Mouse (Mus musculus) MEL (cell line): ENCODE measurements around the gene Hoxb1. TPM values are rescaled to one million over a fixed set of nuclear protein-coding genes. Genes with fewer than 3 reads are reported as not detected.

Experiments
- DNase-seq: peaks from one replicate; pipeline ENCODE4 v3.0.0; 2011; ENCODE audit warnings: low read depth, low spot score
- H3K27ac ChIP-seq: 2 replicates; pipeline ENCODE4 v1.5.1; 2012; ENCODE audit warnings: low read depth, mild to moderate bottlenecking, control low read depth, low read length, moderate library complexity; ENCODE audit not compliant: control insufficient read depth
- H3K27me3 ChIP-seq, 2 experiments: fragments of 150-350 bp in 1 of 2; sonication (generic) in 1 of 2; 2 replicates each; pipeline ENCODE4 v1.6.1; 2012; ENCODE audit warnings: low read length in 2 of 2, mild to moderate bottlenecking in 2 of 2, improper control_type of control experiment in 1 of 2, moderate library complexity in 1 of 2; ENCODE audit not compliant: insufficient read depth in 2 of 2, control insufficient read depth in 1 of 2
- H3K36me3 ChIP-seq, 2 experiments: 2 replicates each; pipeline ENCODE4 v1.6.1; 2012 to 2014; ENCODE audit warnings: low read length in 2 of 2, improper control_type of control experiment in 1 of 2, inconsistent platforms in 1 of 2, mild to moderate bottlenecking in 1 of 2; ENCODE audit not compliant: insufficient read depth in 2 of 2, control insufficient read depth in 1 of 2
- H3K4me1 ChIP-seq, 2 experiments: fragments of 150-350 bp in 1 of 2; sonication (generic) in 1 of 2; 2 replicates each; pipeline ENCODE4 v1.6.1; 2012; ENCODE audit warnings: low read length in 2 of 2, improper control_type of control experiment in 1 of 2, mild to moderate bottlenecking in 1 of 2; ENCODE audit not compliant: insufficient read depth in 2 of 2, control insufficient read depth in 1 of 2
- H3K4me3 ChIP-seq, 2 experiments: fragments of 150-350 bp in 1 of 2; sonication (generic) in 1 of 2; 2 replicates each; pipeline ENCODE4 v1.5.1; 2012; ENCODE audit warnings: low read depth in 2 of 2, low read length in 2 of 2, mild to moderate bottlenecking in 2 of 2, moderate library complexity in 2 of 2, control low read depth in 1 of 2, improper control_type of control experiment in 1 of 2; ENCODE audit not compliant: control insufficient read depth in 1 of 2, insufficient read depth in 1 of 2
- H3K79me2 ChIP-seq: 2 replicates; pipeline ENCODE4 v1.6.1; 2012; ENCODE audit warnings: mild to moderate bottlenecking, low read length, moderate library complexity; ENCODE audit not compliant: control insufficient read depth, poor library complexity, insufficient read depth
- H3K9ac ChIP-seq: 2 replicates; pipeline ENCODE4 v1.6.1; 2012; ENCODE audit warnings: low read depth, mild to moderate bottlenecking, control low read depth, low read length, moderate library complexity; ENCODE audit not compliant: control insufficient read depth, poor library complexity, severe bottlenecking
- H3K9me3 ChIP-seq: fragments of 150-350 bp; sonication (generic); replicated peaks from 2 replicates; pipeline ENCODE4 v1.6.1; 2012; ENCODE audit warnings: mild to moderate bottlenecking, low read length, improper control_type of control experiment, moderate library complexity; ENCODE audit not compliant: insufficient read depth
- BHLHE40 ChIP-seq: IDR thresholded peaks from 2 replicates; pipeline ENCODE4 v1.6.1; 2012; ENCODE audit warnings: low read depth, mild to moderate bottlenecking, inconsistent platforms, low read length, improper control_type of control experiment, borderline replicate concordance
- E2F4 ChIP-seq: IDR thresholded peaks from 2 replicates; pipeline ENCODE4 v1.6.1; 2011; ENCODE audit warnings: low read depth, low read length, improper control_type of control experiment, borderline replicate concordance
- ELF1 ChIP-seq: IDR thresholded peaks from 2 replicates; pipeline ENCODE4 v1.6.1; 2014; ENCODE audit warnings: low read depth, mild to moderate bottlenecking, inconsistent platforms, low read length, improper control_type of control experiment, moderate library complexity
- GATA1 ChIP-seq: IDR thresholded peaks from 2 replicates; pipeline ENCODE4 v1.6.1; 2011; ENCODE audit warnings: low read depth, low read length, improper control_type of control experiment
- JUND ChIP-seq: IDR thresholded peaks from 2 replicates; pipeline ENCODE4 v1.6.1; 2011; ENCODE audit warnings: low read depth, mild to moderate bottlenecking, improper control_type of control experiment, low read length
- KAT2A ChIP-seq: conservative IDR thresholded peaks from 2 replicates; pipeline ENCODE4 v1.6.1; 2012; ENCODE audit warnings: low read depth, low read length, improper control_type of control experiment, inconsistent platforms
- MAFK ChIP-seq: IDR thresholded peaks from 2 replicates; pipeline ENCODE4 v1.6.1; 2011; ENCODE audit warnings: low read depth, mild to moderate bottlenecking, low read length, improper control_type of control experiment, borderline replicate concordance
- MAX ChIP-seq: IDR thresholded peaks from 2 replicates; pipeline ENCODE4 v1.6.1; 2011; ENCODE audit warnings: low read length, improper control_type of control experiment
- MYB ChIP-seq: IDR thresholded peaks from 2 replicates; pipeline ENCODE4 v1.6.1; 2011; ENCODE audit warnings: mild to moderate bottlenecking, low read depth, low read length, improper control_type of control experiment
- MYC ChIP-seq: IDR thresholded peaks from 2 replicates; pipeline ENCODE4 v1.6.1; 2011; ENCODE audit warnings: low read depth, mild to moderate bottlenecking, low read length, improper control_type of control experiment, moderate library complexity
- NELFE ChIP-seq: IDR thresholded peaks from 2 replicates; pipeline ENCODE4 v1.6.1; 2011; ENCODE audit warnings: low read depth, low read length, improper control_type of control experiment
- NRF1 ChIP-seq: IDR thresholded peaks from 2 replicates; pipeline ENCODE4 v1.6.1; 2014; ENCODE audit warnings: low read depth, mild to moderate bottlenecking, inconsistent platforms, low read length, improper control_type of control experiment, moderate library complexity; ENCODE audit not compliant: poor library complexity, insufficient read depth, severe bottlenecking
- POLR2A ChIP-seq, 2 experiments: IDR thresholded peaks; 2 replicates each; pipeline ENCODE4 v1.6.1; 2011 to 2012; ENCODE audit warnings: low read length in 2 of 2, mild to moderate bottlenecking in 2 of 2, control low read depth in 1 of 2, improper control_type of control experiment in 1 of 2, low read depth in 1 of 2, moderate library complexity in 1 of 2; ENCODE audit not compliant: control insufficient read depth in 1 of 2, insufficient read depth in 1 of 2, poor library complexity in 1 of 2
- POLR2AphosphoS2 ChIP-seq: IDR thresholded peaks from 2 replicates; pipeline ENCODE4 v1.6.1; 2011; ENCODE audit warnings: low read length, improper control_type of control experiment
- RAD21 ChIP-seq: IDR thresholded peaks from 2 replicates; pipeline ENCODE4 v1.6.1; 2011; ENCODE audit warnings: mild to moderate bottlenecking, low read depth, low read length, improper control_type of control experiment
- RCOR1 ChIP-seq: IDR thresholded peaks from 2 replicates; pipeline ENCODE4 v1.6.1; 2012; ENCODE audit warnings: low read depth, mild to moderate bottlenecking, inconsistent platforms, low read length, improper control_type of control experiment
- SMC3 ChIP-seq: IDR thresholded peaks from 2 replicates; pipeline ENCODE4 v1.6.1; 2011; ENCODE audit warnings: low read depth, low read length, improper control_type of control experiment
- TAL1 ChIP-seq: IDR thresholded peaks from 2 replicates; pipeline ENCODE4 v1.6.1; 2012; ENCODE audit warnings: mild to moderate bottlenecking, inconsistent platforms, low read length, moderate library complexity, mixed read lengths
- TBP ChIP-seq: IDR thresholded peaks from 2 replicates; pipeline ENCODE4 v1.8.0; 2011; ENCODE audit warnings: low read depth, low read length, improper control_type of control experiment
- ZMIZ1 ChIP-seq: IDR thresholded peaks from 2 replicates; pipeline ENCODE4 v1.6.1; 2012; ENCODE audit warnings: low read depth, mild to moderate bottlenecking, inconsistent platforms, low read length, improper control_type of control experiment, moderate library complexity
- polyA plus RNA-seq, 2 experiments: library from polyadenylated mRNA; stranded (reverse) in 1 of 2; unstranded in 1 of 2; fragments of >175 nt in 1 of 2; fragments of >200 nt in 1 of 2; gene quantifications; 2 replicates each; pipeline versions ENCODE4 v1.2.1 to v1.2.4; 2012; ENCODE audit warnings: low replicate concordance in 2 of 2, low read depth in 1 of 2; ENCODE audit not compliant: insufficient read length in 2 of 2, insufficient read depth in 1 of 2, missing spikeins in 1 of 2
- total RNA-seq: library from RNA; depleted of rRNA; stranded (reverse); fragments of 300-350 nt; gene quantifications from 2 replicates; pipeline ENCODE4 v1.2.3, GENCODE M21; 2012; rRNA removed

Gene Hoxb1
- total RNA-seq (not detected in 2 replicates), polyA plus RNA-seq (not detected)

- H3K4me1 ChIP-seq: no peaks in the 10 kb centered on the region
- no peak within 1 kb of the TSS for H3K9ac ChIP-seq
- H3K79me2 ChIP-seq: no peaks in the 10 kb centered on the region
- no peaks in the 10 kb centered on the region for H3K36me3 ChIP-seq
- no peak for DNase-seq
- no peak within 1 kb of the TSS for H3K4me3 ChIP-seq
- no peaks in the 10 kb centered on the region for H3K9me3 ChIP-seq
- H3K27me3 ChIP-seq: peaks cover 2 to 9% of the 10 kb centered on the region in 2 experiments; a peak in 3 of 4 replicates
- no peak for TF ChIP-seq SMC3
- no peak for TF ChIP-seq NRF1
- no peak for TF ChIP-seq GATA1
- no peak for TF ChIP-seq KAT2A
- no peak for TF ChIP-seq NELFE
- no peak for TF ChIP-seq MAFK
- TF ChIP-seq RAD21: no peak
- TF ChIP-seq RCOR1: no peak
- TF ChIP-seq POLR2AphosphoS2: no peak
- no peak for TF ChIP-seq MYC
- no peak within 1 kb of the TSS for H3K27ac ChIP-seq
Measured at GRCm38 (mm10) chr11:96365441-96366091, at the start of gene Hoxb1. TSS of gene Hoxb1 (plus strand) at chr11:96365752.

- no peak for DNase-seq
- H3K79me2 ChIP-seq: no peaks in the 10 kb centered on the region
- no peaks in the 10 kb centered on the region for H3K36me3 ChIP-seq
- H3K4me1 ChIP-seq: no peaks in the 10 kb centered on the region
- no peak overlapping the region for H3K4me3 ChIP-seq
- no peaks in the 10 kb centered on the region for H3K9me3 ChIP-seq
- TF ChIP-seq POLR2A (IDR thresholded peaks at IDR 0.05; ENCODE audit: control insufficient read depth in 1 of 2, insufficient read depth in 1 of 2, low read depth in 1 of 2, low read length in 2 of 2, poor library complexity in 1 of 2): no peak
- TF ChIP-seq NRF1: no peak
- TF ChIP-seq BHLHE40: no peak
- no peak for TF ChIP-seq ELF1
- TF ChIP-seq MAX: no peak
- no peak for TF ChIP-seq ZMIZ1
- no peak for TF ChIP-seq E2F4
- TF ChIP-seq JUND: no peak
- TF ChIP-seq POLR2AphosphoS2: no peak
- no peak for TF ChIP-seq TAL1
- TF ChIP-seq MYB: no peak
- no peak for TF ChIP-seq TBP
- TF ChIP-seq, all 39 proteins: peak for 0
- Histone ChIP-seq H3K27me3 (no peaks in the 10 kb centered on the region; a peak in 3 of 4 replicates), H3K9ac (no peak overlapping the region), H3K27ac (no peak overlapping the region)
Measured at GRCm38 (mm10) chr11:96316696-96317607, 48.6 kb upstream of the Hoxb1 start.
